Mouse (Mus musculus): ENCODE data around the gene Pik3cd. TPM values are rescaled to one million over a fixed set of nuclear protein-coding genes. Genes with fewer than 3 reads are reported as not detected.

The Pik3cd gene
- polyA plus RNA-seq, 1 experiment, result 88.3 TPM

GRCm38 (mm10) chr4:149732313-149732712 lies 29.9 kb upstream of the Pik3cd start:
- H3K27ac ChIP-seq (ENCODE audit: control insufficient read depth, insufficient read depth, low read depth, low read length, poor library complexity), result no peak overlapping the region
- WGBS, result 78% methylated on average over 3 of the region's 3 CpGs
- no peak overlapping the region for H3K4me3 ChIP-seq (replicated peaks; ENCODE audit: control insufficient read depth, low read depth, low read length)
- TF ChIP-seq CTCF (IDR thresholded peaks at IDR 0.05; ENCODE audit: control insufficient read depth, insufficient read depth, low read length) (no peak), POLR2A (IDR thresholded peaks at IDR 0.05; ENCODE audit: borderline replicate concordance, control insufficient read depth, low read depth, low read length) (no peak)
- H3K4me1 ChIP-seq (ENCODE audit: control insufficient read depth, insufficient read depth, low read length), result peaks cover 5% of the 10 kb centered on the region; the same call in 1 of the 2 replicates

DNA sequence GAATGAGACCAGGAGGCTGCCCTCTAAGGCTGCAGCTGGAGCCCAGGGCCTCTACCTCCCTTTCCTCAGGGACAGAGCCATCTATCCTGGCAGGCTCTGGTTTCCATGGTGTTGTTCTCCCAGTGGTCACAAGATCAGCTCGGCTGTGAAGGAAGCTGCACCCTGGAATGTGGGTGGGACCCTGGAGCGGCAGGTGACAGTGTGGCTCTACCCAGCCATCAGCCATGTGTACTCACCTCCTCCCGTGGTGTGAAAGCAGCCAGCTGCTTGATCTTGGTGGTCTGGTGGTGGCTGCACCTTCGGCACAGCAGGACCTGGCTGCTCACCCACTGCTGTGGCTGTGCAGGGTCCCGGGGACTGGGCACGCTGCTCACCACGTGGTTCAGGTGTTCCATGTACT lies 28.5 kb upstream of the Pik3cd start:
- no peak for TF ChIP-seq CTCF (IDR thresholded peaks at IDR 0.05; ENCODE audit: control insufficient read depth, insufficient read depth, low read length)
- TF ChIP-seq POLR2A (IDR thresholded peaks at IDR 0.05; ENCODE audit: borderline replicate concordance, control insufficient read depth, low read depth, low read length), result no peak
- H3K4me3 ChIP-seq (replicated peaks; ENCODE audit: control insufficient read depth, low read depth, low read length), result no peak overlapping the region
- H3K27ac ChIP-seq (ENCODE audit: control insufficient read depth, insufficient read depth, low read depth, low read length, poor library complexity), result no peak overlapping the region
- peaks cover 2% of the 10 kb centered on the region; the same call in 1 of the 2 replicates for H3K4me1 ChIP-seq (ENCODE audit: control insufficient read depth, insufficient read depth, low read length)
- 48% methylated on average over 7 of the region's 7 CpGs for WGBS

- no peak for TF ChIP-seq POLR2A (IDR thresholded peaks at IDR 0.05; ENCODE audit: borderline replicate concordance, control insufficient read depth, low read depth, low read length)
- Histone ChIP-seq H3K27ac (ENCODE audit: control insufficient read depth, insufficient read depth, low read depth, low read length, poor library complexity) (no peak overlapping the region), H3K4me3 (replicated peaks; ENCODE audit: control insufficient read depth, low read depth, low read length) (no peak overlapping the region), H3K4me1 (ENCODE audit: control insufficient read depth, insufficient read depth, low read length) (peaks cover 2% of the 10 kb centered on the region; the same call in 1 of the 2 replicates)
- 81% methylated on average over 8 of the region's 8 CpGs for WGBS
Measured at GRCm38 (mm10) chr4:149728810-149729209, 26.4 kb upstream of the Pik3cd start.

DNA sequence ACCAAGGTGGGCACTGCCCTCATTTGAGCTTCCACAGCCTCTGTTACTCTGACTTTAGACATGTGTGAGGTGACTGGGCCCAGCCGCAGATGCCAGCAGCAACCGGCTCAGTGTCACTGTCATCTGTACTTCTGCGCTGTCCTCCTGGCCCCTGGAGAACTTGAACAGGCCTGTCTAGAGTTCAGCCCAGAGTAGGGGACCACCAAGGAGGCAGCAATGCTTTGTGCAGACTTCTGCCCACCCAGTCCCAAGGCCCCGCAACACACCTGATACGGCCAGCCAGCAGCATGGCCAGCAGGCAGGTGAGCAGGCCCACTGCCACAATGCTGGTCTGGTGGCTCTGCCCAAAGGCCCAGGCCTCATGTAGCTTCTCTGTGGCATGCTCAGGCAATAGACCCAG lies 25.3 kb upstream of the Pik3cd start:
- 94% methylated on average over 5 of the region's 5 CpGs for WGBS
- Histone ChIP-seq H3K4me3 (replicated peaks; ENCODE audit: control insufficient read depth, low read depth, low read length) (no peak overlapping the region), H3K4me1 (ENCODE audit: control insufficient read depth, insufficient read depth, low read length) (no peaks in the 10 kb centered on the region; the same call in 1 of the 2 replicates), H3K27ac (ENCODE audit: control insufficient read depth, insufficient read depth, low read depth, low read length, poor library complexity) (no peak overlapping the region)
- TF ChIP-seq POLR2A (IDR thresholded peaks at IDR 0.05; ENCODE audit: borderline replicate concordance, control insufficient read depth, low read depth, low read length), result no peak
- no peak for TF ChIP-seq CTCF (IDR thresholded peaks at IDR 0.05; ENCODE audit: control insufficient read depth, insufficient read depth, low read length)

GRCm38 (mm10) chr4:149725661-149726350 lies 23.4 kb upstream of the Pik3cd start:
- WGBS, result 65% methylated on average over 15 of the region's 15 CpGs
- TF ChIP-seq CTCF (IDR thresholded peaks at IDR 0.05; ENCODE audit: control insufficient read depth, insufficient read depth, low read length), result peak; percentile 84
- no peak for TF ChIP-seq POLR2A (IDR thresholded peaks at IDR 0.05; ENCODE audit: borderline replicate concordance, control insufficient read depth, low read depth, low read length)
- Histone ChIP-seq H3K4me3 (replicated peaks; ENCODE audit: control insufficient read depth, low read depth, low read length) (no peak overlapping the region), H3K27ac (ENCODE audit: control insufficient read depth, insufficient read depth, low read depth, low read length, poor library complexity) (no peak overlapping the region), H3K4me1 (ENCODE audit: control insufficient read depth, insufficient read depth, low read length) (no peaks in the 10 kb centered on the region)

- H3K4me3 ChIP-seq (replicated peaks; ENCODE audit: control insufficient read depth, low read depth, low read length), result no peak overlapping the region
- H3K27ac ChIP-seq (ENCODE audit: control insufficient read depth, insufficient read depth, low read depth, low read length, poor library complexity), result no peak overlapping the region
- TF ChIP-seq CTCF (IDR thresholded peaks at IDR 0.05; ENCODE audit: control insufficient read depth, insufficient read depth, low read length), result no peak
- TF ChIP-seq POLR2A (IDR thresholded peaks at IDR 0.05; ENCODE audit: borderline replicate concordance, control insufficient read depth, low read depth, low read length), result no peak
- no peaks in the 10 kb centered on the region for H3K4me1 ChIP-seq (ENCODE audit: control insufficient read depth, insufficient read depth, low read length)
- 91% methylated on average over 17 of the region's 17 CpGs for WGBS
Measured at GRCm38 (mm10) chr4:149724916-149725470, 22.6 kb upstream of the Pik3cd start.

GRCm38 (mm10) chr4:149723855-149724731 lies 21.7 kb upstream of the Pik3cd start:
- Histone ChIP-seq H3K4me3 (replicated peaks; ENCODE audit: control insufficient read depth, low read depth, low read length) (no peak overlapping the region), H3K27ac (ENCODE audit: control insufficient read depth, insufficient read depth, low read depth, low read length, poor library complexity) (no peak overlapping the region), H3K4me1 (ENCODE audit: control insufficient read depth, insufficient read depth, low read length) (no peaks in the 10 kb centered on the region)
- TF ChIP-seq CTCF (IDR thresholded peaks at IDR 0.05; ENCODE audit: control insufficient read depth, insufficient read depth, low read length) (peak; percentile 76), POLR2A (IDR thresholded peaks at IDR 0.05; ENCODE audit: borderline replicate concordance, control insufficient read depth, low read depth, low read length) (no peak)
- WGBS, result 78% methylated on average over 17 of the region's 17 CpGs

GRCm38 (mm10) chr4:149723021-149723390 lies 20.6 kb upstream of the Pik3cd start:
- Histone ChIP-seq H3K4me1 (ENCODE audit: control insufficient read depth, insufficient read depth, low read length) (no peaks in the 10 kb centered on the region), H3K27ac (ENCODE audit: control insufficient read depth, insufficient read depth, low read depth, low read length, poor library complexity) (no peak overlapping the region), H3K4me3 (replicated peaks; ENCODE audit: control insufficient read depth, low read depth, low read length) (no peak overlapping the region)
- WGBS, result 92% methylated on average over 12 of the region's 12 CpGs
- TF ChIP-seq CTCF (IDR thresholded peaks at IDR 0.05; ENCODE audit: control insufficient read depth, insufficient read depth, low read length), result no peak
- TF ChIP-seq POLR2A (IDR thresholded peaks at IDR 0.05; ENCODE audit: borderline replicate concordance, control insufficient read depth, low read depth, low read length), result no peak
